Mouse (Mus musculus): ENCODE data around the gene Olfr220.

- TF ChIP-seq CTCF (IDR thresholded peaks at IDR 0.05; ENCODE audit: low read depth) (no peak), EP300 (optimal IDR thresholded peaks at IDR 0.05) (no peak)
Measured at GRCm38 (mm10) chr1:174426180-174426986, 15.5 kb upstream of the Olfr220 start.
